Mouse (Mus musculus) G1E (cell line): ENCODE data around the gene Golga5. TPM values are rescaled to one million over a fixed set of nuclear protein-coding genes. Genes with fewer than 3 reads are reported as not detected.

Experiments used
- ATAC-seq: 2 replicates; pipeline ENCODE4 v1.8.0; 2016; ENCODE audit warnings: mild to moderate bottlenecking; ENCODE audit not compliant: insufficient number of reproducible peaks, poor library complexity, low FRiP score, severe bottlenecking; ENCODE audit errors: extremely low read depth
- DNase-seq: peaks from one replicate; pipeline ENCODE4 v3.0.0; 2012; ENCODE audit warnings: low spot score
- H3K27me3 ChIP-seq: 2 replicates; pipeline ENCODE4 v1.6.1; 2012; ENCODE audit warnings: mild to moderate bottlenecking, low read length, inconsistent platforms; ENCODE audit not compliant: insufficient read depth
- H3K36me3 ChIP-seq: replicated peaks from 2 replicates; pipeline ENCODE3; 2012; ENCODE audit warnings: mild to moderate bottlenecking, inconsistent platforms
- H3K4me1 ChIP-seq: 2 replicates; pipeline ENCODE4 v1.6.1; 2012; ENCODE audit warnings: low read depth, low read length, inconsistent platforms, mixed read lengths; ENCODE audit not compliant: insufficient read depth
- H3K4me3 ChIP-seq: 2 replicates; pipeline ENCODE4 v1.5.1; 2012; ENCODE audit warnings: low read depth, mild to moderate bottlenecking, inconsistent platforms, low read length, moderate library complexity, mixed read lengths
- H3K9me3 ChIP-seq: replicated peaks from 2 replicates; pipeline ENCODE4 v1.6.1; 2012; ENCODE audit warnings: inconsistent platforms
- CTCF ChIP-seq: IDR thresholded peaks from 2 replicates; pipeline ENCODE4 v1.5.1; 2012; ENCODE audit warnings: low read depth, low read length, inconsistent platforms, mixed read lengths
- GATA1 ChIP-seq: IDR thresholded peaks from 2 replicates; pipeline ENCODE4 v1.6.1; 2012; ENCODE audit warnings: borderline replicate concordance, low read length, inconsistent platforms, mixed read lengths
- GATA2 ChIP-seq: IDR thresholded peaks from 2 replicates; pipeline ENCODE4 v1.6.1; 2012; ENCODE audit warnings: low read depth, low read length, inconsistent platforms, borderline replicate concordance
- POLR2AphosphoS5 ChIP-seq: IDR thresholded peaks from 2 replicates; pipeline ENCODE4 v1.6.1; 2012; ENCODE audit warnings: low read depth, low read length, inconsistent platforms; ENCODE audit not compliant: insufficient replicate concordance
- TAL1 ChIP-seq: conservative IDR thresholded peaks from 2 replicates; pipeline ENCODE4 v1.6.1; 2012; ENCODE audit warnings: low read depth, low read length, inconsistent platforms, mixed read lengths
- polyA plus RNA-seq: library from polyadenylated mRNA; stranded (reverse); fragments of >175 nt; gene quantifications from 2 replicates; pipeline ENCODE4 v1.2.3, GENCODE M21; 2012
- total RNA-seq, 2 experiments: library from RNA; stranded (forward) in 1 of 2; stranded (reverse) in 1 of 2; fragments of 200-1000 nt in 1 of 2; fragments of >200 nt in 1 of 2; fragmentation: Nextera tagmentation in 1 of 2; gene quantifications; 2 replicates each; pipeline ENCODE4 v1.2.3; 2014 to 2017

The Golga5 gene
- total and polyA plus RNA-seq, 3 experiments = 10.1 to 86.3 (median 63.6) TPM

GRCm38 (mm10) chr12:102545122-102545521 lies 76.2 kb downstream of the Golga5 start:
- no peaks in the 10 kb centered on the region for H3K36me3 ChIP-seq
- no peaks in the 10 kb centered on the region for H3K4me1 ChIP-seq
- H3K27me3 ChIP-seq = no peaks in the 10 kb centered on the region
- no peaks in the 10 kb centered on the region for H3K9me3 ChIP-seq
- TF ChIP-seq CTCF (no peak), GATA2 (no peak), GATA1 (no peak), TAL1 (no peak), POLR2AphosphoS5 (no peak)
- ATAC-seq (no peak), DNase-seq (no peak)
- no peak overlapping the region for H3K4me3 ChIP-seq

Other genes starting within 250 kb of the Golga5 start
- gene Rin3, start 186.1 kb upstream of the Golga5 start, total RNA-seq (2014; fragmentation: Nextera tagmentation) = 3.5 and 4.2 TPM in 2 replicates
- gene Rin3, start 186.1 kb upstream of the Golga5 start, total RNA-seq (2017) = 0.58 and 3.4 TPM in 2 replicates
- gene Rin3, start 186.1 kb upstream of the Golga5 start, polyA plus RNA-seq = 5.1 and 5.2 TPM in 2 replicates
- gene Lgmn, start 29.3 kb upstream of the Golga5 start, total RNA-seq (2014; fragmentation: Nextera tagmentation) = 22.0 and 33.8 TPM in 2 replicates
- 14.0 and 17.3 TPM in 2 replicates for gene Lgmn, start 29.3 kb upstream of the Golga5 start, total RNA-seq (2017)
- gene Lgmn, start 29.3 kb upstream of the Golga5 start, polyA plus RNA-seq = 1.7 TPM in 2 replicates
- not detected in 2 replicates for gene Chga, start 85.8 kb downstream of the Golga5 start, total RNA-seq (2014; fragmentation: Nextera tagmentation)
- 0.33 TPM in 1 of 2 replicates, not detected in the other for gene Chga, start 85.8 kb downstream of the Golga5 start, total RNA-seq (2017)
- not detected in 2 replicates for gene Chga, start 85.8 kb downstream of the Golga5 start, polyA plus RNA-seq
- gene Itpk1, start 235.8 kb downstream of the Golga5 start, total RNA-seq (2014; fragmentation: Nextera tagmentation) = 2.5 and 4.4 TPM in 2 replicates
- 2.7 and 3.0 TPM in 2 replicates for gene Itpk1, start 235.8 kb downstream of the Golga5 start, total RNA-seq (2017)
- gene Itpk1, start 235.8 kb downstream of the Golga5 start, polyA plus RNA-seq = 4.6 and 6.4 TPM in 2 replicates